Mouse (Mus musculus) gastrocnemius, adult 8-10 months (tissue): ENCODE measurements at regions not wholly inside any gene's neighbourhood (a gene's known extent, or its start where the extent isn't known, plus 50 kb on each side); places are given as distances from the start of the nearest gene placed in this dataset.

Experiments used
- DNase-seq, 2 experiments: peaks; one replicate each; pipeline ENCODE4 v3.0.0; 2022; ENCODE audit warnings: low spot score in 2 of 2

DNA sequence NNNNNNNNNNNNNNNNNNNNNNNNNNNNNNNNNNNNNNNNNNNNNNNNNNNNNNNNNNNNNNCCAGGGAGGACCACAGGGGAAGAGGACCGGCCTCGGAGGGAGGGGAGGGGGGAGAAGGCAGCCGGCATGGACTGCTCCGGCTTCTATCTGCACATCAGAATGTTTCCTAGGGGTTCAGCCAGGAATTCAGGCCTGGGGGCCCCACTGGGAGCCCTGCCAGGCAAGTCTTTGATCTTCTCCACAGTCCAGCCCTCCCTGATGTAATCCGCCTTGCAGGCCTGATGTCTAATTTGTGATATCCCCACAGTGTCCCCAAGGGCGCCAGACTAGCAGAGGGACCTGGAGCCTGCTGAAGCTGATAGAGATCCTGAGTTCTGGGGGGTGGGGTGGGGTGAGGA lies 57.1 kb upstream of the Tbx3 start:
- DNase-seq, result no peak

DNA sequence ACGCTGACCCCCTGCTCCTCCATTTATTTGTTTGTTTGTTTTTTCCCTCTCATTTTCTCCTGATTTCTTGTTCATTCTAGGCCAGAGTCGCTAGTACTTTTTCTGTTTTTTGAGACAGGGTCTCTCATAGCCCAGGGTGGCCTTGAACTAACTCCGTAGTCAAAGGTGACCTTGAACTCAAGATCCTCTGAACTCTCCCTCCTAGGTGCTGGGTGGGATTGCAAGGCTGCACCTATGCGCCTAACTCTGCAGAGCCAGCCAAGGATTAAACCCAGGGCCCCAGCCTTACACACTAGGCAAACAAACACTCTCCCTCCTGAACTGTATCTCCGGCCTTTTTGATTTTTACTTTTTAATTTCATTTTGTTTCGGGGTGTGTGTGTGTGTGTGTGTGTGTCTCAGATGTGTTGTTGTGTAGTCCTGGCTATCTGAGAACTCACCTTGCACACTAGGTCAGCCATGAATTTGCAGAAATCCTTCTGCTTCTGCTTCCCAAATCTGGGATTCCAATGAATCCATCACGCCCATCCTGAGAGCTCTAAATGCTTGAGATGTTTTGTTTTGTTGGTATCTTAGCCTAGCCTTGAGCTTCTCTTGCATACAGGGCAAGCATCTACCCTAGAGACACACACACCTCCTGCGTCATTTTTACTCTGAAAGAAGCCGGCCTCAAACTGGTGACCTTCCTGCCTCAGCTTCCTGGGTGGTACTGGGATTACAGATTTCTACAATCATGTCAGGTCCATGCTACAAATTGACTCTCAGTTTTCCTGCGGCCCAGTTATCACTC lies 56.3 kb upstream of the Tbx3 start:
- no peak for DNase-seq

DNA sequence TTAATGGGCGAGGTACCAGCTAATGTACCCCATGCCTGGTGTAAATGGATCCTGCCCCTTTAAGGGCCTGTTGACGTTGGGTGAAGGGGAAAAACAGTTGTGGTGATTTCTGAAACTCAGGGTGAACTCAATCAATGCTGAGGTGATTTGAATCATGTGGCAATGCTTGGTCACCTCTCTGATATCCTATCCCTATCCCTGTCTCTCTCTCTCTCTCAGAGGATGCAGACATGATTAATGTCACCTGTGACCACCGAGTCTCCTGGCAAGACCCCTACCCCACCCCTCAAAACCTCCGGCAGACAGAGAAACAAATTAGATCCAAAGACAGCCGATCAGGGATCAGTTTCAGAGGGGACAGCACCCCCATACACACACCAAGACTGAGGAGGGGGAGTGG lies 54.8 kb upstream of the Tbx3 start:
- no peak for DNase-seq

DNA sequence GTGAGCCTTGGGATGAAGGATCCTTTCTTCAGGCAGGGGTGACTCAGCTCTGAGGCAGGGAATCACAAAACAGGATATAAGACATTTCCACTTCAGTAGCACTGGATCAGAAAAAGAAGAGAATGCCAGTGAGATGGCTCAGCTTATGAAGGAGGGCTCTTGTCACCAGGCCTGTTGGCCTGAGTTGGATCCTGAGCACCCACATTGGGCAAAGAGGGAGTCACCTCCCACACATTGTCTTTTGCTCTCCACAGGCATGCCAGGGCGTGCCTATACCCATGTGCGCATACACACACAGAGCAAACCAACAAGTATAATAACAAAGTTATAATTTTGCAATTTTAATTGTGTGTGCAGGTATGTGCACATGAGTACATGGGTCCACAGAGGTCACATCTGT lies 52.6 kb upstream of the Tbx3 start:
- no peak for DNase-seq

DNA sequence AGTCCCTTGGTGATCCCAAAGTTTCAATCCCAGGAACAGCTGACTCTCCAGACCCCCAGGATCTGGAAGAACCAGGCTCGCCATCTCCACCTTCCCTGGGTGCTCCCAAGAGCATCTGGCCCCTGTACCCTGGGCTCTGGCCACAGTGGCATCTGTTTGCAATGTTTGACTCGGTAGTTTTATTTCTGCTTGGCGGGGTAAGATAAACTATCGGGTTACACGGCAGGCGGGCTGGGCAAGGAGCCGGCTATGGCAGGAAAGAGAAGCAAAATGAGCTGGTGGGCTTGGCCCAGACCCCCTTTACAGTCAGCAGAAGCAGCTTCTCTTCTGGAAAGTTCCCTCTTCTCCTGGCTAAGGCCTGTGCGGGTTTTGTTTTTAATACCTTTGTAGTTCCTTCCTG lies 50.6 kb upstream of the Tbx3 start:
- DNase-seq, result no peak
